Mouse (Mus musculus) 3T3-L1 (cell line): ENCODE results near the gene Tmem238.

Source experiments
- DNase-seq: peaks from one replicate; pipeline ENCODE4 v3.0.0-alpha.2; 2015; ENCODE audit warnings: low read depth, low spot score

Gene Tmem238

DNA sequence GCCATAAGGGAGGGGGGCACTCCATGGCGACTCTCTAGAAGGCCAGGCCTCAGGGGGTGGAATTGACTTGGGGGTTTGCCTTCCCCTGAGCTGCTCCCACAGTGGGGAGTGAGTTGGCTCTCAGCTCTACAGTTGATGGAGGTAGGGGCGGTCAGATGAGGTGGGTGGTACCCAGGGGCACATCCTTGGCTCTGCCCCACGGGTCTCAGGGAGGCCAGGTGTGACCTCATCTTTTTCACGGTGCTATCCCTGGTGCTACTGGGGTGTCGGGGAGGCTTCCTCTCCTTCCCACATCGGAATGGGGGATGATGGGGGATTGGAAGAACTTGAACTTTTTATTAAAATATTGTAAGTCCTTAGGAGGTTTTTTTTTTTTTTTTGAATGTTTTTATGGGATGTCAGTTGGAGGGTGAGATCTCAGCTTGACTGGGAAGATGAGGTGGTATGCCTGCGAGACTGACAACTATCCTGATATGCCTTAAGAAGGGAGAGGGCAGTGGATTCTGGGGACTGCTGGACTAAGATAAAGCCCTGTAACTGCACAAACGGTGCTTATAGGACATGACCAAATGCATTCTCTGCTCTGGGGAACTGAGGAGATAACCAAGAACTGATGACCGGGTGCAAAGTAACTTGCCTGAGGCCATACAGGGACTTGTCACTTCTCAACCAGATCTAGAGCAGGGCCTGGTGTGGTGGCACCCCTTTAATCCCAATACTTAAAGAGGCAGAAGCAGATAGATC is 42.1 kb downstream of the Tmem238 start:
- DNase-seq = no peak

DNA sequence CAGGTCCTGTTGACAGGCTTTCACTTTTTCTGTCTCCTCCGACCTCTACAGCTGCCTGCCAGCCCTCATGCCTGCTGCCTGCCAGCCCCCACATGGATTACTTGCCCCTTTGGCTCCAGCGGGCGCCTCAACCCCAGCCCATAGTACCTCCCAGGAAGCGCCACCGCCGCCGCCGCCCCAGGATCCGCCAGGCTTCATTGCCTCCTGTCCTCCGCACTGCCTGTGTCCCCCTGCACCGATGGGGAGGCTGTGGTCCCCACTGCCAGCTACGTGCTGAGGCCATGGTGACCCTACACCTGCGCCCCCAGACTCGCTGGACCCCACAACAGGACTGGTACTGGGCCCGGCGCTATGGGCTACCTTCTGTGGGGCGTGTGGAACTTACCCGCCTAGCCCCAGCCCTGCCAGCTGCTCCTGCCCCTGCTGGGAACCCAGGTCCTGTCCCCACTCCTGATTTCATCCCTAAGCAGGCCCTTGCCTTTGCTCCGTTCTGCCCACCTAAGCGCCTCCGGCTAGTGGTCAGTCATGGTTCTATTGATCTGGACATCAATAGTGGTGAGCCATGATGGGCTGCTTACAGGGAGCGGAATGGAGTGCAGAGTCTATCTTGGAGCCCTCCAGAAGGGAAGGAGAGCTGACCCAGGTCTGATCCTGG is 43.0 kb downstream of the Tmem238 start:
- DNase-seq = no peak

DNA sequence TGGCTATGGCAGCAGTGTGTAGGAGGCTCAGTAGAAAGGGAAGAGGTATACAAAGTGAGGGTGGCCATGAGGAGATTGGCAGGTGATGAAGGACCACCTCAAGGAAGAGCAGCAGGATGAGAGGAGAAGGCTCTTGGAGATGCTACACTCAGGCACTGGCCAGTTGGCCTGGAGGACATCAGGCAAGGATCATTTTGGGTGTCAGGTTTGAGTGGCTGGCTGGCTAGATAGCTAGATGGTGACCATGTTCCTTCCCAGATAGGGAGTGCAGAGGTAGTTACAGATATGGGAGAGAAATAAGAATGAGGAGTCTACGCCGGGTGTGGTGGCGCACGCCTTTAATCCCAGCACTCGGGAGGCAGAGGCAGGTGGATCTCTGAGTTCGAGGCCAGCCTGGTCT is 44.6 kb downstream of the Tmem238 start:
- no peak for DNase-seq

DNA sequence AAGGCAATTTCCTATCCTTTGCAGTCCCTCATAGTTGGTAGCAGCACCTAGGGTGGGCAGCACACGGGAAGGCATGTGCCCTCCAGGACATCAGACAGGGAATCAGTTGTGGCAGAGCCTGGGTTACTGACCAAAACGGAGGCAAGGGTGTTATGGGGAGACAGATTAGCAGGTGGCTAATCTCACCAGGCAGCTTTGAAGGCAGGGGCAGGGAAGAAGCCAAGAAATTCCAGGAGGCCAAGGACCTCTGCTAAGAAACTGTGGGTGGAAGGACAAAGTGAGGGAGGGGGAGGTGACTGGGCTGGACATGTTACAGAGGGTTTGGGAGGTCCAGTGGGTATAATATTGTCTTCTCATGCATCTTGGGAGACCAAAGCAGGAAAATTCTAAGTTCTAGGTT is 46.1 kb downstream of the Tmem238 start:
- DNase-seq = no peak

DNA sequence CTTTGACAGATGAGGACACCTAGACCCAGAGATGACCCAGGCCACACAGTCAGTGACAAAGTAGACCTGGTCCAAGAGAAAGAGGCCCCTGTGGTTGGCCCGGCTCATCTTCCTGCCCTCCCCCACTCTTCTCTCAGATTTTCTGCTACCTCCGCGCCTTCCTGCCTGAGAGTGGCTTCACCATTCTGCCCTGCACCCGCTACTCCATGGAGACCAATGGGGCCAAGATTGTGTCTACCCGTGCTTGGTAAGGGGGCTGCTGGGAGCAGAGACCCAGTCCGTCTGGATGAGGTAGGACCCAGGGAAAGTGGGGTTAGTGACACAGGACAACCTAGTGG is 47.0 kb downstream of the Tmem238 start:
- no peak for DNase-seq

DNA sequence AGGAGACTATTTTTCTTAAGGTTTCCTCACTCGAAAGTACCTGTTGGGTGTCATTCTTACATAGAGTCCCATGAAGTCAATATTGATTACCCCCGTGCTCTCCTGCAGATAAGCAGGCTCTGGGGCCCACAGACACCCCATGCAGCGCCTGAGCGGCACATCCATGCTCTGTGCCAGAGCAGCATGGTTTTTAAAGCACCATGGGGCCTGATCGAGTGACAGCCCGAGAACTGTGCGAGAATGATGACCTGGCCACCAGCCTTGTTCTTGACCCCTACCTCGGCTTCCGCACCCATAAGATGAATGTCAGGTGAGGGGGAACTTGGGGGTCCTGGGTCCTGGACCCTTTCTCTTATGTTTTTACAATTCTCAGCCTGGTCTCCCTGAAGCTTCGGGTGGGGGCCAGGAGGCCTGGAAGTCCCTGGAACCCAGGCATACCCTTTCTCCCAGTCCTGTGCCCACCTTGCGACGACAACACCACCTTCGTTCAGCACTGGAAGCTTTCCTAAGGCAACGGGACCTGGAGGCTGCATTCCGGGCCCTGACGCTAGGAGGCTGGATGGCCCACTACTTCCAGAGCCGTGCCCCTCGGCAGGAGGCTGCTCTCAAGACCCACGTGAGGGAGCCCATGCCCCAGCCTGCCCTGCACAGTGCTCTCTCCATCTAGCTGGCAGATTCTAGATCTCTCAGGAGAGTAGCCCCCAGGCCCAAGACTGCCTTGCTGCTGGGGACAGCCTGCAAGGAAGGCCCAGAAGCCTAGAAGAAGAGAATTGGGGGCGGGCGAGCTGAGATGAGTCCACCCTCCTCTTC is 47.6 kb downstream of the Tmem238 start:
- DNase-seq = no peak

DNA sequence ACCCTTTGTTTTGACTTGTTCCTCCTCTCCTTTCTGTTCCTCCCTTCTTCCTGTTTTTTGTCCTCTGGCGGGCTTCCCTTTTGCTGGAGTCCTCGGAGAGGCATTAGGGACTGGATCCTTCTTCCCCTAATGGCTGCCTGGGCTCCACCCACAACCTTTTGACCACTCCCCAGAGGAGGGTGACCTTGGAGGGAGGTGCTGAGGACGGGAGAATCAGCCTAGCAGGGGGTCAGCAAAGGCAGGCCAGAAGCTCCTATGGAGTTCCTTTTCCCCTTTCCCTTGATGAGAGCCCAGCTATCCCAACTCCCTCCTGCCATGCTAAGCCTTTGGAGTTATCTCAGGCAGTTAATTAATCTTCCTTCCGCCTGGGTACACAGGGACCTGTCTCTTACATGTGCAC is 48.3 kb downstream of the Tmem238 start:
- DNase-seq = peak; percentile 56

DNA sequence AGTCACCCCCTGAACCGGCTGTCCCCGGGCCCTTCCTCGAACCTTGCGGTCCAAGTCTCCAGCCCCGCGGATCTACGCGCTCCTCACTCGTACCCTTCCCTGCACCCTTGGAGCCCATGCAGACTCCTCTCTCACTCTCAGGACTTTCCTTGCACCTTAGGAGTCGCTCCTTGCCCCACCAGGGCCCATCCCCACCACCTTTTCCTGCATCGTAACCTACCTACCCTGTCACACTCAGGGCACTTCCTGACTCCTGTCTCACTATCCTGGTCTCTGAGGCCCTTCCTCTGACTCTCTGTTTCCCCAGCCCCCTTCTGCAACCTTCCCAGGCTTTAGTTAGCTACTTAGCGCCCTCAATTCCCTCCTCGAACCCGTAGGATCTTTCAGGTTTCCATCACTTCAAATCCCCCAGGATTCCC is 49.1 kb downstream of the Tmem238 start:
- DNase-seq = peak; percentile 36

DNA sequence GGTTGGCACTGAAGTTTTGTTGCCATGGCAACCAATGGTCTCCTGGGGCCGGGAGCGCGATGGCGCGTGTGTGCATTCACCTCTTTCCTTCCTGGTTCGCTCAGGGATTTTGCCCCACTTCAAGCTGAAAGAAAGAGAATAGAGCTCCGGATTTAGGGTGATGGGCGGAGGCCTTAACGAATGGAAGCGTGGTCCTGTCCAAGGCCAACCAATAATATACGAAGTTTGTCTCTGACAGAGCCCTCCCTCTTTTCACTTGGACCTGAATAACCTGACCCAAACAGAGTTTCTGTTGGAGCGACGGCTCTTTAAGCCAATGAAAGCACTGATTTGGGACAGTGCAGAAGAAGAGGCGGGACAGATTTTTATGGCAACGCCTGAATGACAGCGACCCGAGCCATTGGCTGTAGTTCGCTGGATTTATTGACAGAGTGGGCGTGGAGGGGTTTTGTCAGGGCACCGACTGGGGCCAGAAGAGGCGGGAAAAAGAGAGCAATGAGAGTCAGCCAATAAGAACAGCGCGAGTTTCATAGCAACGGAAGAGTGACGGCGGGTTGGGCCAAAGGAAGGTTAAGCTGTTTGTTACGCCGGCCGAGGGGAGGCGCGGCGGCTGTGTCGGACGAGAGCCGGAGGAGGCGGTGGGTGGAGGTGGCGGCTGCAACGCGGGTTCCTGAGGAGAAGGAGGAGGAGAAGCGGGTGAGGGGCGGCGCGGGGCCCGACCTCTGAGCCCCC is 49.7 kb downstream of the Tmem238 start, which contains the start of gene Kmt5c:
TSS of gene Kmt5c (plus strand) at position 572 of the 732 bp plus-strand sequence.
- peak; percentile 100 for DNase-seq

DNA sequence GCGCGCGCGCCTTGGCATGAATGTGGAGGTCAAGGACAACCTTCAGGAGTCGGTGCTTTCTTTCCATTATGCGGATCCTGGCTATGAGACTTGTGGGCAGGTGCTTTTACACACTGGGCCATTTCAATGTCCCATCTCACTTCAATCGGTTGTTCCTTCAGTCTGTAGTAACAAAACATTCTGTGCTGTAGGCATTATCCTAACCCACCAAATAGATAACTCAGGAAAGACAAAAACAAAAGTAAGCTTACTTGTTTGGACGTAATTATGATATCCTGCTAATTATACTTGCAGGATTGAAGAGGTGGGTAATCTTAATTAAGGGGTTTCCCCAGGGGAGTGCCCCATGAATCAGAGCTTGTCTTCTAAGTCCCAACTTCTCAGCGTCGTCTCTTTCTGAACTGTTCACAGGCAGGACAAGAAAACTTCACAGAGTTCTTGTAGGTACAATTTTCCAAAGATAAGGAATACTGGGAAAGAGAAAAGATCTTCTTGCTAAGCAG is 50.4 kb downstream of the Tmem238 start:
- no peak for DNase-seq
